Mouse (Mus musculus) urinary bladder, postnatal 14 days (tissue): ENCODE measurements around the gene Slco1a6.
"Not testable (repeated sequence)": the region's sequence is repeated elsewhere in the genome, so short reads cannot be mapped to it uniquely, and the experiment has no call there.

Experiments
- DNase-seq: peaks from one replicate; pipeline ENCODE4 v3.0.0; 2021; ENCODE audit warnings: low spot score

Gene Slco1a6

DNA sequence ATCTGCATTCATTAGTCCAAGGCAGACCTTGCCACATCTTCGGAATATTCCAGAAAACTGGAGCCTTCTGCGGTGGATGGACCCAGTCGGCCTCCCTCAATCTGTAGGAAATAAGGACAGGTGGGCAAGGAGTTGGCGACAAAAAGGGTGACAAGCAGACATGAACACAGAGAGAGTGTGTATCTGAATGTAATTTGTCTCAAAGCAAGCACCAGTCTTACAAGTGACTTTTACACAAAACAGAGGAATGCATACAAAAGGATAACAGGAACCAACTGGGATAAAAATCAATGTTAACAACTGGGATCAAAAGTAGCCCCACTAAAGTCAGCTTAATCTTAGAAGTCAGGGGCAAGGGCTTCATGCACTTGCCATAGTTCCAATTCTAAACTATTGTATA lies at the start of gene Slco1a6:
TSS of gene Slco1a6 (minus strand) at position 101 of the 400 bp plus-strand sequence.
- no peak for DNase-seq

DNA sequence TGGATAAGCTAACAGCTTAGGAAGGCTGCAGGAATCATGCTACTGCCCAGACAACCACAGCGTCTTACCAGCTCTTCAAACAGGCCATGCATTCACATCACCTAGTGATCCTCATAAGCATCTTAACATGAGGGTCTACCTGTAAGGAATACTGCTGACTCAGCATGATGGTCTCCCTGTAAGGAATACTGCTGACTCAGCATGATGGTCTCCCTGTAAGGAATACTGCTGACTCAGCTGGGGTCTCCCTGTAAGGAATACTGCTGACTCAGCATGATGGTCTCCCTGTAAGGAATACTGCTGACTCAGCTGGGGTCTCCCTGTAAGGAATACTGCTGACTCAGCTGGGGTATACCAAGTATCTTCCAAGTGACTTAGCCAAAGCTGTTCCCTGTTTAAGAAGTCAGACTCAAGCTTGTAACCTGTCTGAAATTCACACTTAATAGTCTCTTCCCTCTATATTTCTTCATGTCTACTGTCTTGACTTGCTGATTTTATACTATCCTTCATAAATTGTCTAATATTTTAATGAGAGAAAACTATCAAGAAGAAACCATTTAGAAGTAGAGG lies 42.5 kb upstream of the Slco1a6 start:
- DNase-seq, result not testable (repeated sequence)

DNA sequence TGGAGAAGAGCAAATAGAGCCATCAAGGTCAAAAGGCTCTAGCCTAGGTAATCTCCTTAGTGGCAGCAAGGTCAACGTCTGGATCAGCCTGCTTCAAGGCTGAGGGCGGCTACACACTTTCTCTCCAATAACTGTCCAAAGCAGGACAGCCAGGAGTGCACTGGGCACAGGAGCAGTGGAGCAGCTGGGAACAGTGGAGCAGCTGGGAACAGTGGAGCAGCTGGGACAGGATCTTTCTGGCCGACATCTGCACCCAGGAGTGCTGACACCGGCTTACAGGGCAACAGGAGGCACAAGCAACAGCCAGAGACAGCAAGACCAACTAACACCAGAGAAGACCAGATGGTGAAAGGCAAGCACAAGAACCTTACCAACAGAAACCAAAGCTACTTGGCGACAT lies 36.7 kb upstream of the Slco1a6 start:
- no peak for DNase-seq

DNA sequence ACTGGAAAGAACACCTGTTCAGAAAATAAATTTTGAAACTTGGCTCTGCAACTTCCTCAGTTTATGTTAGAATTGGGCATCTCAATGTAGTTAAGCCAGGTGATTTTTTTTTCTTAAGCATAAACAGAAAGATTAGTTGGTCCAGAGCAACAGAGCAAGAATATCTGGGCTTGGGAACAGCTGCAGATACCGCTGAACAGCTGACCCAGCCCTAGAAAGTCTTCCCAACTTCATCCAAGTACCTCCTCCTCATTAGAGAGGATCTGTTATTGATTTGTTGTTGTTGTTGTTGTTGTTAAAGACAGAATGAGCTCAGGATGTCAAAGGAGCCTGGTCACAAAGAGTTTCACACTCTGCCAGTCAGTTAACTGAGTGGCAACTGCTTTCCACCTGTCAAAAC lies 31.1 kb upstream of the Slco1a6 start:
- DNase-seq, result no peak

DNA sequence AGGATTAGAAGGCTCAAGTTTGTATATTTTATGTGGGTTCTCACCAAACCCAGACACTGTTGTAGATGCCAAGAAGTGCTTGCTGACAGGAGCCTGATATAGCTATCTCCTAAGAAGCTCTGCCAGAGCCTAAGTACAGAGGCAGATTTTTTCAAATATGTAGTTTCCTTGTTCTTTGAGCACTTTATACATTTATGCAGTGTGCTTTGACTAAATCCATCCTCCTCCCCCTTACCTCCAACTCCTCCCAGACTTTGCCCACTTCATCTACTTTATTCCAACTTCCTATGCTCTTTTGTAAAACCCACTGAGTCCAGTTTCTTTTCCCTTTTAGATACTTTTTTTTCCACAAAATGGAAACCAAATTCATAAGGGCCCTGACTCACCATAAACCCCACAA lies 11.8 kb upstream of the Slco1a6 start:
- no peak for DNase-seq

- no peak for DNase-seq
These were observed 3.5 kb upstream of the Slco1a6 start for GRCm38 (mm10) chr6:142211821-142212220.

DNA sequence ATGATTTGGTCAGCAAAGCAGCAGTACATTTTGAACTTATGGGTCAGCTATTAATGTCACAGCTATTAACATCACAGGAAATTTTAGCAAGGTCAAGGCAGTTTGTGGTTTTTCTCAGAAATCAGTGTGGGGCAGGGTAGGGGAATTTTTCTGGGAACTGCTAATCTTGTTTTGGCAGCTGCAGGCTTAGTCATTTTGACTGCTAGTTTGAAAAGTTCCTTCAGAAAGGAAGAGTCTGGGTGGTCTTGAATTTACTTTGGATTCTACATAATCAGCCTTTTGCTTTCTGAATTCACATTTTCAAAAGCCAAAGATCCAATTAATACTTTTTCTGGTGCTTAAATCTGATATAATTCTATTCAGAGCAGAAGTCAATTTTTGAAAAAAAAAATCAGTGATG lies 1.4 kb upstream of the Slco1a6 start:
- DNase-seq, result no peak

- no peak for DNase-seq
These were observed 7.8 kb downstream of the Slco1a6 start for GRCm38 (mm10) chr6:142200524-142200923.

DNA sequence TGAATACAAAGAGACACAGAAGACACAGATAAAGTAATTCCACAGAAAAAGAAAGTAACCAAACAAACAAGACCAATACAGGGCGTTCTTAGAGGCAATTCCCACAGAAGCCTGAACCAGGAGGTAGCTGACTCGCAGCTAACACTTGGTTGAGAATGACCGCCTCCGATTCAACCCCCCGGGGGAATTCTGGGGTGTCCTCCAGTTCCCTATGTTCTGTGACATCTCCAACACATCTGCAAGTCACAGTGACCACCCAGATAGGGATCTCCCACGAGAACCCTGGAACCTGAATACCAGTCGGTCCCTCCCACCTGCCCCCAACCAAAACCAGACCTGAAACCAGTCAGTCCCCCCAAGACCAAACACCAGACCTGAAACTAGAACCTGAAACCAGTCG lies 14.1 kb downstream of the Slco1a6 start:
- no peak for DNase-seq

GRCm38 (mm10) chr6:142191962-142192361 lies 16.4 kb downstream of the Slco1a6 start:
- no peak for DNase-seq

DNA sequence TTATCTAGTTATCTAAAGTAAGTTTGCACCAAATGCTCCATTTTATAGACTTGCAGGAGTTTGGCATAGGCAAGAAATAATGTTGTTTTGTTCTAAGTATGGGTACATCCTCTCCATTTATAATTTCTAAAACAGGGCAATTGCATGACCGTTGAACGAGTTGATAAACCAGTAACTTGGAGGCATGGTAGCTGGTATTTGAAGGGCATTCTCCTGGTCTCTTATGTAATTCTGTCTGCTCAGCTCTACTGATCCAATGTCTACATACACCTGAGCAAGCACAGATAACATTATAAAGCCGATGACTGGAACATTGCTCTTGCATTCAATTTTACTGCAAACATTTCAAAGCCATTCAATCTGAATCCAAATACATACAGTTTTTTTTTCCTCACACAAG lies 20.9 kb downstream of the Slco1a6 start:
- no peak for DNase-seq

DNA sequence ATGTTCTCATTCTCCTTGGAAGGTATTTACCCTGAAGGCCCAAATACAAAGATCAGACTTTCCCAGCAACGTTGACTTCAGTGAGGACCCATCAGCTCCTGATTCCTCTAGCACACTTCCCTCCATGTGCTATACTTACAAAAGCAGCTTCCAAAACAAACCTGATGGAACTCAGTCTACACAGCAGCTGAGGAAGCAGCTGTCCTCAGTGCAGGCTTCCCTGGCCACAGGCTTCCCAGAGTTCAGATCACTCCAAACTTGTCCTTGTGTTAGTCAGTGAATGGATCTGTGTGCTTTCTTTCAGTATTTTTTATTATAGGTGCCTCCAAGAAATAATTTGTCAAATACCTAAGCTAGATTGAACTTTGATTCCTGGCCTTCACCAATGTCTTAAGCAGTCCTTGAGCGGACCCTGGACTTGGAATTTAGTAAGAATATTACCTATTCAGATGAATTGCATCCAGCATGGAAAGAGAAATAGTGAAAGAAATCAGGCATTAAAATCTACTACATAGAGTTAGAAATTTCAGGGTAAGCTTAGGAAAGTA lies 22.4 kb downstream of the Slco1a6 start:
- DNase-seq, result no peak

DNA sequence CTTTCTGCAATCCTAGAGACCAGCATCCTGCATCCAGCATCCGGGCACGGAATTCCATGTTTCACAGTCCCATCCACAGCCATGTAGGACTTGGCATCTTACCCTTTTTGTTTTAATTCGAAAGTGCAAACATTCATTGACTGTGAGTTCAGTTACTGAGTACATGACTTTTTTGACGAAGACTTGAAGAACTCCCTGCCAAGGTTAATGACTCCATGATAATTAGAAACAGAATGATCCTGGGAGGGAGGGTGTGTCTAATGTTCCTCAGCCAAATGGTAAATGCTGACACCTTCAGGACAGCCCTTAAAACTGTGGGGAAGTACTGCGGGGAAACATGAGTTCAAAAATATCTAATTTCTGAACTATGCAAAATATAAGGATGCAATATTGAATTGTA lies 44.9 kb downstream of the Slco1a6 start:
- no peak for DNase-seq

DNA sequence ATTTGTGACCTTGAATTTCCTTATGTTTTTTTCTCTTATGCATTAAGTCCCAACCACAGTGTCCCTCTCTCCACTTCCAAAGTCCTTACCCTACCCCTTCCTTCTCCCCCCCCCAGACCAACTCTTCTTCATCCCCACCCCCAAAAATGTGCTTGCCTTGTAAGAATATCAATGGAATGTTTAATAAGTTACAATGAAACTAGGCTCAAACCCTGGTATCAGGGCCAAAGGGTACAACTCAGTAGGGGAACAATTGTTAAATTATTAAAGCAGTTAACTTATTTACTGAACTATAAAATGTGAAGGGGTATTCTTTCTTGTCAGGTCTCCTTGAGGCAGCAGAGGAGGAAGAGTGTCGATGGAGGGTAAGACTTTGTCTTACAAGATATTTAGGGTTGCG lies 47.1 kb downstream of the Slco1a6 start:
- DNase-seq, result no peak

DNA sequence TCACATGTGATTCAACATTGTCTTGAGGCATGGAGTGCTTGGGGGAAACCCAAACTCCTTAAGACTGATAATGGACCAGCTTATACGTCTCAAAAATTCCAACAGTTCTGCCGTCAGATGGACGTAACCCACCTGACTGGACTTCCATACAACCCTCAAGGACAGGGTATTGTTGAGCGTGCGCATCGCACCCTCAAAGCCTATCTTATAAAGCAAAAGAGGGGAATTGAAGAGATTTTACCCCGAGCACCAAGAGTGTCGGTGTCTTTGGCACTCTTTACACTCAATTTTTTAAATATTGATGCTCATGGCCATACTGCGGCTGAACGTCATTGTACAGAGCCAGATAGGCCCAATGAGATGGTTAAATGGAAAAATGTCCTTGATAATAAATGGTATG lies 54.2 kb downstream of the Slco1a6 start:
- not testable (repeated sequence) for DNase-seq

DNA sequence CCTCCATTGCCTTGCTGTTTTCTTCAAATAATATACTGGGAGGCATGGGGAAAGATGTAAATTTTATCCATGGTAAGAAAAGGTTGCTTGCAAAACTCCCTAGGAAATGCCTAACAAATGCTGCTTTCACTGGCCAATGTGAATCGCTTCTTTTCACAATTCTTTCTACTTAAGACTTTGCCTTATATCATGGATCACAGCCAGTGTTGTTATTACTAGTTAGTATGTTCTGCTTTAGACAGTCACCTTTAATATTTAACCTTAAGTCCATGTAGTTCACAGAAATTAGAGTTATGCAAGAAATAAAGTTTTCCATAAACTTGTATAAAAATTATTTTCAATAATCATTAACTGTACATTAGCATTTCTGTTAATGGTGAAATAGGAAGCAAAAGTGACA lies 60.0 kb downstream of the Slco1a6 start:
- DNase-seq, result no peak

- DNase-seq, result no peak
These were observed 96.5 kb downstream of the Slco1a6 start for GRCm38 (mm10) chr6:142111667-142112305.

DNA sequence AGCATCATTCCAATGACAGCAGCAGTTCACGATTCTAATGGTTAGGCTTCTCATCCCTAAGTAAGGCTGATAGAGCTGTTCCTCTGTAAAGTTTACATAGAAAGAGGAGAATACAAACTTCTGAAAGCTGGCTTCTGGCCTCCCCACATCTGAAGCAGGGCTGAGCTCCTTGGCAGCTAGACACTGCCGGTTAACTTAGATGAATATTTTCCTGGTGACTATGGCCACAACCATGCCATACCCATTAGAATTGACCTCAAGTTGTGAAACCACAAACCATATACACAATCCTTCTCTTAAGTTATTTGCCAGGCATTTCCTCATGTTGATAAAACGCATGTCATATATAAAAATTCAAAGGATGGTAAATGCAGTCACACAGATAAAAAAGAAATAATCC lies 117.2 kb downstream of the Slco1a6 start:
- DNase-seq, result no peak

DNA sequence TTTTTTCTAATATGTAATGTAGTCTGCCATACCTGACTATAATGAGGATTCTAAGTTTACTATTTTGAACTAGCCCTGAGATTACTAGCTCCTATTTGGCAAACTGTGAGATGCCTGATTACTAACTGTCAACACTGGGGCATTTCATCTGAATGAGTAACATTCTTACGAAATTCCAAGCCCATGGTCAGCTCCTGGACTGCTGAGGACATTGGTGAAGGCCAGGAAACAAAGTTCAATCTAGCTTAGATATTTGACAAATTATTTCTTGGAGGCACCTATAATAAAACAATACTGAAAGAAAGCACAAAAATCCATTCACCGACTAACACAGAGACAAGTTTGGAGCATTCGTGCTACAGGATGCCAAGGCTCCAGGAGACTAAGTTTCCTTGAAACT lies 150.0 kb downstream of the Slco1a6 start:
- not testable (repeated sequence) for DNase-seq

- no peak for DNase-seq
These were observed 160.6 kb downstream of the Slco1a6 start for GRCm38 (mm10) chr6:142047689-142048088.

- DNase-seq, result no peak
These were observed 162.6 kb downstream of the Slco1a6 start for GRCm38 (mm10) chr6:142045746-142046145.

DNA sequence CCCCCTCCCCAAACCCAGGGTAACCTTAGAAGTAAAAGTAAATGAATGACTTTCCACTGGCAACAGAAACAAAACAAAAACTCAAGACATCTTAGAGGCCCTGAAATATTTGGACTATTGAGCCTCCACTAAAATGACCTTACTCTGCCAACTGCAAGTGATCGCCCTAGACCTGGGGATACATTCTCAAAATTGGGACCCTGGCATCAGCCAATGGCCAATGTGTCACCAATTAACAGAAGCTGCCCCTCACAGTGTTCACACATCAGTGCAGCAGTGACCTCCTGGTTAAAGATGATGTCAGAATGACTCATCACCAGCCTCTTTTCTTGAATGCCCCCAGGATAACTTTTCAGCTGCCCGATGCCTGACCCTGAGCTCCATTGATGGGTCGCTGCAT lies 166.4 kb downstream of the Slco1a6 start:
- no peak for DNase-seq

- no peak for DNase-seq
These were observed 167.8 kb downstream of the Slco1a6 start for GRCm38 (mm10) chr6:142040306-142041175.
